Mouse (Mus musculus) brain, embryonic 14.5 days (tissue): ENCODE data around the gene Gm45618.

ENCODE experiments used
- CTCF ChIP-seq: fragments of 200-500 bp; IDR thresholded peaks from 2 replicates; pipeline ENCODE4 v1.5.1; 2012; ENCODE audit warnings: inconsistent platforms, mild to moderate bottlenecking, moderate library complexity, borderline replicate concordance; ENCODE audit not compliant: insufficient read depth, insufficient read length; ENCODE audit errors: extremely low read depth
- POLR2A ChIP-seq: fragments of 200-500 bp; IDR thresholded peaks from 2 replicates; pipeline ENCODE4 v1.6.1; 2012; ENCODE audit warnings: mild to moderate bottlenecking, inconsistent platforms, borderline replicate concordance; ENCODE audit not compliant: poor library complexity, insufficient read depth, insufficient read length, severe bottlenecking; ENCODE audit errors: extremely low read depth

DNA sequence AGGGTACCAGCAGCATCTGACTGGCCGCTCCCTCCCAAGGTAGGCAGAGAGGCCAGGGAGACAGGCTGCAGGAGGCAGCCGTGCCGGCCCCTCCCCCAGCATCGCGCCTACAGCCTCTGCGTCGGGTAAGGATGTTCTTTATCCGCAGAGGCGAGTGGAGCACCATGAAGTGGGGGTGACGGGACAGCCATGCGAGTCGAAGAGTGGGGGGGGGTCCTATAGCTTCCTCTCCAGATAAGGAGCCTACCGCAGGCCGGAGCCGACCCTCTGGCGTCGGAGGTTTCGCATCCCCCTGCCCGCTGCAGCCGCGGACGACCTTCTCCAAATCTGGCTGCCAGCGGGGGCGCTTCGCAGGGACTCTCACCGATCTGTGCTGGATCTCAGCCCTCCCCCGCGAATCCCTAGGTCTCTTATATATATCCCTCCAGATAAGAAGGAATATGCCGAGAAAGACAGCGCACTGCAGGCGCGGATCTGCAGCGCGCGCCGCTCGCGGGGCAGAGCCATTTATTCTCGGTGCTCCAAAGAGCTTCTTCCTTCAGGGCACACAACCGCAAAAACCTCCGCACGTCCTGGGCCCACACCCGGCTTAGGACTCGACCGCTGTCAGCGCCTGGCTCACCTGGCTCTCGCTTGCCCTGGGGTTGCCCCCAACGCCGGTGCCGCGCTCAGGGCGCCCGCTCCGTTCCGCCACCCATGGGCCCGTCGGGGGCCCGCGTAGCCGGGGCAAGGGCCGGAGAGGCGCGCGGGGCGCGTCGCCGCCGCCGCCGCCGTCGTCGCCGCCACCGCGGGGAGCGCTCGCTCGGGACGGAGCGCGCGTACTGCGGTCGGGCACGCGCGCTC is 26.0 kb downstream of the Gm45618 start:
- TF ChIP-seq POLR2A (no peak), CTCF (no peak)
